Mouse (Mus musculus) midbrain, embryonic 14.5 days (tissue): Measurements from ENCODE around the gene Zfp622. TPM values are rescaled to one million over a fixed set of nuclear protein-coding genes. Genes with fewer than 3 reads are reported as not detected.
A peak's percentile ranks its signal among the peaks of the same experiment; 100 is the strongest.
"Not testable (repeated sequence)": the region's sequence is repeated elsewhere in the genome, so short reads cannot be mapped to it uniquely, and the experiment has no call there.

ENCODE experiments used
- ATAC-seq: fragments of 200-750 bp; cut with Nextera tagmentation; 2 replicates; pipeline ENCODE4 v1.8.0; 2017; ENCODE audit warnings: moderate number of reproducible peaks, moderate library complexity; ENCODE audit not compliant: low FRiP score, low TSS enrichment
- DNase-seq: peaks from one replicate; pipeline ENCODE4 v3.0.0-alpha.2; 2015
- H3K27ac ChIP-seq: fragments of 300-500 bp; sonication (generic); replicated peaks from 2 replicates; pipeline ENCODE4 v1.5.1; 2014; ENCODE audit warnings: mild to moderate bottlenecking, low read depth, low read length, moderate library complexity
- H3K27me3 ChIP-seq: fragments of 300-500 bp; sonication (generic); 2 replicates; pipeline ENCODE4 v1.6.1; 2014; ENCODE audit warnings: low read length, control low read depth, mixed read lengths; ENCODE audit not compliant: control insufficient read depth, insufficient read depth
- H3K36me3 ChIP-seq: fragments of 300-500 bp; sonication (generic); 2 replicates; pipeline ENCODE4 v1.6.1; 2014; ENCODE audit warnings: low read length, control low read depth; ENCODE audit not compliant: control insufficient read depth, insufficient read depth
- H3K4me1 ChIP-seq: fragments of 300-500 bp; sonication (generic); 2 replicates; pipeline ENCODE4 v1.6.1; 2014; ENCODE audit warnings: mild to moderate bottlenecking, antibody characterized with exemption, low read length, control low read depth; ENCODE audit not compliant: control insufficient read depth, insufficient read depth
- H3K4me2 ChIP-seq: fragments of 300-500 bp; sonication (generic); 2 replicates; pipeline ENCODE4 v1.6.1; 2014; ENCODE audit warnings: mild to moderate bottlenecking, low read length, moderate library complexity
- H3K4me3 ChIP-seq: fragments of 300-500 bp; sonication (generic); replicated peaks from 2 replicates; pipeline ENCODE4 v1.5.1; 2014; ENCODE audit warnings: low read depth, low read length
- H3K9ac ChIP-seq: fragments of 300-500 bp; sonication (generic); replicated peaks from 2 replicates; pipeline ENCODE4 v1.6.1; 2014; ENCODE audit warnings: mild to moderate bottlenecking, low read length, moderate library complexity
- H3K9me3 ChIP-seq: fragments of 300-500 bp; sonication (generic); 2 replicates; pipeline ENCODE4 v1.6.1; 2016; ENCODE audit warnings: low read length, control low read depth, mixed read lengths; ENCODE audit not compliant: control insufficient read depth
- WGBS: fragments of 180-500 bp; shearing (Covaris S2); extraction: QIAGEN DNeasy Blood & Tissue Kit; methylation state at CpG from one replicate; pipeline ENCODE4 v1.1.7; 2014; 5-methylcytosine and 5-hydroxymethylcytosine counted together
- polyA plus RNA-seq: library from polyadenylated mRNA; unstranded; fragments of >200 nt; fragmentation: Nextera tagmentation; extraction: Ambion mirVana; gene quantifications from 2 replicates; pipeline ENCODE4 v1.2.1, GENCODE M21; 2014

Gene Zfp622
- polyA plus RNA-seq, 1 experiment from 2014 or later, result 30.2 TPM

GRCm38 (mm10) chr15:25957651-25958050 lies 26.5 kb upstream of the Zfp622 start:
- Histone ChIP-seq H3K4me1 (no peaks in the 10 kb centered on the region), H3K9me3 (no peaks in the 10 kb centered on the region), H3K36me3 (no peaks in the 10 kb centered on the region), H3K27me3 (no peaks in the 10 kb centered on the region), H3K9ac (no peak overlapping the region), H3K4me3 (no peak overlapping the region), H3K27ac (no peak overlapping the region), H3K4me2 (no peak overlapping the region)
- ATAC-seq, result no peak
- 89% methylated on average over 10 of the region's 10 CpGs for WGBS
- DNase-seq, result no peak

- no peaks in the 10 kb centered on the region for H3K36me3 ChIP-seq
- DNase-seq (peak; percentile 83), ATAC-seq (peak; percentile 74)
- H3K27ac ChIP-seq, result no peak overlapping the region
- H3K27me3 ChIP-seq, result no peaks in the 10 kb centered on the region
- H3K4me1 ChIP-seq, result no peaks in the 10 kb centered on the region
- no peak overlapping the region for H3K4me2 ChIP-seq
- H3K4me3 ChIP-seq, result no peak overlapping the region
- no peak overlapping the region for H3K9ac ChIP-seq
- no peaks in the 10 kb centered on the region for H3K9me3 ChIP-seq
- 42% methylated on average over 5 of the region's 5 CpGs for WGBS
Observed at GRCm38 (mm10) chr15:25959375-25959774, 24.8 kb upstream of the Zfp622 start.

GRCm38 (mm10) chr15:25960231-25960630 lies 23.9 kb upstream of the Zfp622 start:
- no peak for ATAC-seq
- H3K9ac ChIP-seq, result no peak overlapping the region
- H3K4me1 ChIP-seq, result no peaks in the 10 kb centered on the region

GRCm38 (mm10) chr15:25966220-25966774 lies 17.9 kb upstream of the Zfp622 start:
- Histone ChIP-seq H3K27ac (no peak overlapping the region), H3K27me3 (no peaks in the 10 kb centered on the region), H3K4me1 (no peaks in the 10 kb centered on the region), H3K36me3 (no peaks in the 10 kb centered on the region), H3K9me3 (no peaks in the 10 kb centered on the region), H3K4me2 (no peak overlapping the region), H3K9ac (no peak overlapping the region), H3K4me3 (no peak overlapping the region)
- ATAC-seq (no peak), DNase-seq (no peak)
- WGBS, result 87% methylated on average over 6 of the region's 6 CpGs

More at GRCm38 (mm10) chr15:25960231-25960630, 23.9 kb upstream of the Zfp622 start:
- Histone ChIP-seq H3K4me3 (no peak overlapping the region), H3K36me3 (no peaks in the 10 kb centered on the region), H3K27me3 (no peaks in the 10 kb centered on the region), H3K4me2 (no peak overlapping the region), H3K9me3 (no peaks in the 10 kb centered on the region), H3K27ac (no peak overlapping the region)
- 91% methylated on average over 5 of the region's 5 CpGs for WGBS
- DNase-seq, result no peak

DNA sequence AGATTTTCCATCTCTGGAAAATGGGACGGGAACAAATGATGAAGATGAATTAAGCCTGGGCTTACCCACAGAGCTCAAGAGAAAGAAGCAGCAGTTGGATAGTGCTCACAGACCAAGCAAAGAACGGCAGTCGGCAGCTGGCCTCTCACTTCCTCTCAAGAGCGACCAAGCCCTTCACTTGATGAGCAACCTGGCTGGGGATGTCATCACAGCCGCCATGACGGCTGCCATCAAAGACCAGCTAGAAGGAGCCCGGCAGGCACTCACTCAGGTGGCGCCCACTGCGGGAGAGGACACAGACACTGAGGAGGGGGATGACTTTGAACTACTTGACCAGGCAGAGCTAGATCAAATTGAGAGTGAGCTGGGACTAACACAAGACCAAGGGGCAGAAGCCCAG lies 12.6 kb upstream of the Zfp622 start:
- H3K4me3 ChIP-seq, result no peak overlapping the region
- DNase-seq (no peak), ATAC-seq (no peak)
- no peaks in the 10 kb centered on the region for H3K27me3 ChIP-seq
- H3K9ac ChIP-seq, result no peak overlapping the region
- no peaks in the 10 kb centered on the region for H3K4me1 ChIP-seq
- no peaks in the 10 kb centered on the region for H3K9me3 ChIP-seq
- H3K4me2 ChIP-seq, result no peak overlapping the region
- no peak overlapping the region for H3K27ac ChIP-seq
- no peaks in the 10 kb centered on the region for H3K36me3 ChIP-seq
- 93% methylated on average over 9 of the region's 9 CpGs for WGBS

- ATAC-seq, result no peak
- no peaks in the 10 kb centered on the region for H3K36me3 ChIP-seq
- no peaks in the 10 kb centered on the region for H3K9me3 ChIP-seq
- H3K4me3 ChIP-seq, result no peak overlapping the region
- H3K4me1 ChIP-seq, result no peaks in the 10 kb centered on the region
- no peak overlapping the region for H3K27ac ChIP-seq
- DNase-seq, result no peak
- no peaks in the 10 kb centered on the region for H3K27me3 ChIP-seq
- 90% methylated on average over 5 of the region's 5 CpGs for WGBS
- H3K4me2 ChIP-seq, result no peak overlapping the region
- H3K9ac ChIP-seq, result no peak overlapping the region
Observed at GRCm38 (mm10) chr15:25972758-25973157, 11.4 kb upstream of the Zfp622 start.

GRCm38 (mm10) chr15:25974352-25974751 lies 9.8 kb upstream of the Zfp622 start:
- no peak for DNase-seq
- Histone ChIP-seq H3K4me1 (no peaks in the 10 kb centered on the region), H3K36me3 (no peaks in the 10 kb centered on the region), H3K4me2 (no peak overlapping the region), H3K27ac (no peak overlapping the region), H3K27me3 (no peaks in the 10 kb centered on the region), H3K4me3 (no peak overlapping the region), H3K9ac (no peak overlapping the region), H3K9me3 (no peaks in the 10 kb centered on the region)
- no peak for ATAC-seq
- 91% methylated on average over 4 of the region's 4 CpGs for WGBS

- Histone ChIP-seq H3K36me3 (no peaks in the 10 kb centered on the region), H3K27ac (no peak overlapping the region), H3K27me3 (no peaks in the 10 kb centered on the region), H3K4me1 (no peaks in the 10 kb centered on the region), H3K4me3 (no peak overlapping the region), H3K4me2 (no peak overlapping the region), H3K9ac (no peak overlapping the region), H3K9me3 (no peaks in the 10 kb centered on the region)
- DNase-seq, result no peak
- 93% methylated on average over 6 of the region's 6 CpGs for WGBS
- ATAC-seq, result no peak
Observed at GRCm38 (mm10) chr15:25975810-25976209, 8.4 kb upstream of the Zfp622 start.

DNA sequence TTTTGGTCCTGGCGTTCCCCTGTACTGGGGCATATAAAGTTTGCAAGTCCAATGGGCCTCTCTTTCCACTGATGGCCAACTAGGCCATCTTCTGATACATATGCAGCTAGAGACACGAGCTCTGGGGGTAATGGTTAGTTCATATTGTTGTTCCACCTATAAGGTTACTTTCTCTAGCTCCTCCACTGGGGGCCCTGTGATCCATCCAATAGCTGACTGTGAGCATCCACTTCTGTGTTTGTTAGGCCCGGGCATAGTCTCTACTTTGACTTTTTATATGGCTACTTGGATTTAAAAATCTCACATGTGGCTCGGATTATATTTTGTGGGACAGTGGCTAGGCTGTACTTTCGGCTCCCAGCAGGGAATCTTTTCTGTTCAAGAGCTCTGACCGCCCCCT lies 552 bp upstream of the Zfp622 start:
- H3K4me1 ChIP-seq, result peaks cover 14% of the 10 kb centered on the region
- peak; percentile 31 for ATAC-seq
- not testable (repeated sequence) for H3K27me3 ChIP-seq, H3K9me3 ChIP-seq, DNase-seq
- H3K9ac ChIP-seq, result peak overlapping the region; percentile 74
- 20% methylated on average over 6 of the region's 6 CpGs for WGBS
- H3K27ac ChIP-seq, result peak overlapping the region; percentile 84
- peak overlapping the region; percentile 98 for H3K4me2 ChIP-seq
- peak overlapping the region; percentile 93 for H3K4me3 ChIP-seq
- peaks cover 17% of the 10 kb centered on the region for H3K36me3 ChIP-seq
